Mouse (Mus musculus): ENCODE results near the gene 6030408B16Rik. TPM values are rescaled to one million over a fixed set of nuclear protein-coding genes. Genes with fewer than 3 reads are reported as not detected.

The 6030408B16Rik gene
- polyA plus RNA-seq (2014; fragmentation: Illumina TruSeq; extraction: RNeasy Lipid Tissue Mini Kit (QIAGEN cat#74804); ENCODE audit: low read depth, low replicate concordance) = not detected

GRCm38 (mm10) chr15:101293025-101293621, at the start of gene 6030408B16Rik:
Gene 6030408B16Rik (plus strand): TSS chr15:101293212.

GRCm38 (mm10) chr15:101253886-101254795, 38.9 kb upstream of the 6030408B16Rik start, which contains the start of gene Nr4a1:
Gene Nr4a1 (plus strand): TSS chr15:101254269.

GRCm38 (mm10) chr15:101283911-101284750, 8.9 kb upstream of the 6030408B16Rik start, which contains the start of gene Atg101:
Gene Atg101 (plus strand): TSS chr15:101284272.

Other genes starting within 250 kb of the 6030408B16Rik start
- not detected for gene Gm47841, start 245.8 kb upstream of the 6030408B16Rik start, polyA plus RNA-seq (2014; fragmentation: Illumina TruSeq; extraction: RNeasy Lipid Tissue Mini Kit (QIAGEN cat#74804); ENCODE audit: low read depth, low replicate concordance)
- gene Fignl2, start 214.6 kb upstream of the 6030408B16Rik start, polyA plus RNA-seq (2014; fragmentation: Illumina TruSeq; extraction: RNeasy Lipid Tissue Mini Kit (QIAGEN cat#74804); ENCODE audit: low read depth, low replicate concordance) = 0.82 TPM
- not detected for gene Ankrd33, start 177.5 kb upstream of the 6030408B16Rik start, polyA plus RNA-seq (2014; fragmentation: Illumina TruSeq; extraction: RNeasy Lipid Tissue Mini Kit (QIAGEN cat#74804); ENCODE audit: low read depth, low replicate concordance)
- 1.0 TPM for gene Acvrl1, start 164.7 kb upstream of the 6030408B16Rik start, polyA plus RNA-seq (2014; fragmentation: Illumina TruSeq; extraction: RNeasy Lipid Tissue Mini Kit (QIAGEN cat#74804); ENCODE audit: low read depth, low replicate concordance)
- gene Acvr1b, start 119.1 kb upstream of the 6030408B16Rik start, polyA plus RNA-seq (2014; fragmentation: Illumina TruSeq; extraction: RNeasy Lipid Tissue Mini Kit (QIAGEN cat#74804); ENCODE audit: low read depth, low replicate concordance) = 4.5 TPM
- 0.35 TPM for gene Grasp, start 69.0 kb upstream of the 6030408B16Rik start, polyA plus RNA-seq (2014; fragmentation: Illumina TruSeq; extraction: RNeasy Lipid Tissue Mini Kit (QIAGEN cat#74804); ENCODE audit: low read depth, low replicate concordance)
- gene Nr4a1, start 38.9 kb upstream of the 6030408B16Rik start, polyA plus RNA-seq (2014; fragmentation: Illumina TruSeq; extraction: RNeasy Lipid Tissue Mini Kit (QIAGEN cat#74804); ENCODE audit: low read depth, low replicate concordance) = 48.2 TPM
- gene Atg101, start 8.9 kb upstream of the 6030408B16Rik start, polyA plus RNA-seq (2014; fragmentation: Illumina TruSeq; extraction: RNeasy Lipid Tissue Mini Kit (QIAGEN cat#74804); ENCODE audit: low read depth, low replicate concordance) = not detected
- 0.17 TPM for gene Krt80, start 77.0 kb downstream of the 6030408B16Rik start, polyA plus RNA-seq (2014; fragmentation: Illumina TruSeq; extraction: RNeasy Lipid Tissue Mini Kit (QIAGEN cat#74804); ENCODE audit: low read depth, low replicate concordance)
- gene Krt7, start 117.8 kb downstream of the 6030408B16Rik start, polyA plus RNA-seq (2014; fragmentation: Illumina TruSeq; extraction: RNeasy Lipid Tissue Mini Kit (QIAGEN cat#74804); ENCODE audit: low read depth, low replicate concordance) = not detected
- not detected for gene Krt87, start 145.6 kb downstream of the 6030408B16Rik start, polyA plus RNA-seq (2014; fragmentation: Illumina TruSeq; extraction: RNeasy Lipid Tissue Mini Kit (QIAGEN cat#74804); ENCODE audit: low read depth, low replicate concordance)
- gene Krt88, start 154.5 kb downstream of the 6030408B16Rik start, polyA plus RNA-seq (2014; fragmentation: Illumina TruSeq; extraction: RNeasy Lipid Tissue Mini Kit (QIAGEN cat#74804); ENCODE audit: low read depth, low replicate concordance) = not detected
- not detected for gene Krt81, start 170.5 kb downstream of the 6030408B16Rik start, polyA plus RNA-seq (2014; fragmentation: Illumina TruSeq; extraction: RNeasy Lipid Tissue Mini Kit (QIAGEN cat#74804); ENCODE audit: low read depth, low replicate concordance)
- not detected for gene Krt86, start 180.3 kb downstream of the 6030408B16Rik start, polyA plus RNA-seq (2014; fragmentation: Illumina TruSeq; extraction: RNeasy Lipid Tissue Mini Kit (QIAGEN cat#74804); ENCODE audit: low read depth, low replicate concordance)
- not detected for gene Krt83, start 198.3 kb downstream of the 6030408B16Rik start, polyA plus RNA-seq (2014; fragmentation: Illumina TruSeq; extraction: RNeasy Lipid Tissue Mini Kit (QIAGEN cat#74804); ENCODE audit: low read depth, low replicate concordance)
- not detected for gene Gm49425, start 224.0 kb downstream of the 6030408B16Rik start, polyA plus RNA-seq (2014; fragmentation: Illumina TruSeq; extraction: RNeasy Lipid Tissue Mini Kit (QIAGEN cat#74804); ENCODE audit: low read depth, low replicate concordance)
- gene Krt84, start 239.6 kb downstream of the 6030408B16Rik start, polyA plus RNA-seq (2014; fragmentation: Illumina TruSeq; extraction: RNeasy Lipid Tissue Mini Kit (QIAGEN cat#74804); ENCODE audit: low read depth, low replicate concordance) = not detected